Mouse (Mus musculus): ENCODE results near the gene Hs6st3. TPM values are rescaled to one million over a fixed set of nuclear protein-coding genes. Genes with fewer than 3 reads are reported as not detected.

Hs6st3 gene
- total and polyA plus RNA-seq, 2 experiments from 2014 or later = 1.8 to 36.6 TPM

- Histone ChIP-seq H3K27me3 (ENCODE audit: insufficient read depth, low read length) (no peaks in the 10 kb centered on the region), H3K27ac (ENCODE audit: low read depth, low read length) (peak overlapping the region; percentile 59), H3K9ac (replicated peaks; ENCODE audit: low read length, poor library complexity, severe bottlenecking) (peak overlapping the region; percentile 44), H3K4me3 (ENCODE audit: low read depth, low read length) (peak overlapping the region; percentile 23), H3K9me3 (ENCODE audit: low read length) (no peaks in the 10 kb centered on the region), H3K36me3 (ENCODE audit: insufficient read depth, low read length) (no peaks in the 10 kb centered on the region), H3K4me2 (ENCODE audit: low read depth, low read length, poor library complexity, severe bottlenecking) (peak overlapping the region; percentile 54), H3K4me1 (ENCODE audit: insufficient read depth, low read length) (peaks cover 9% of the 10 kb centered on the region; the same call in 1 of the 2 replicates)
- ATAC-seq (ENCODE audit: low FRiP score) = peak; percentile 82; the same call in 1 of the 2 replicates
- WGBS = 29% methylated on average over 23 of the region's 23 CpGs
- TF ChIP-seq CTCF (IDR thresholded peaks at IDR 0.05) = peak; percentile 26; the same call in 1 of the 2 replicates
- peak; percentile 54 for DNase-seq (ENCODE audit: low spot score)
Measured at GRCm38 (mm10) chr14:119857338-119858291, 719.5 kb downstream of the Hs6st3 start.

GRCm38 (mm10) chr14:119873617-119874016, 735.5 kb downstream of the Hs6st3 start:
- H3K4me3 ChIP-seq (ENCODE audit: low read depth, low read length) = no peak overlapping the region
- DNase-seq (ENCODE audit: low spot score) (no peak), ATAC-seq (ENCODE audit: low FRiP score) (no peak)
- H3K9me3 ChIP-seq (ENCODE audit: low read length) = no peaks in the 10 kb centered on the region
- no peaks in the 10 kb centered on the region; the same call in 1 of the 2 replicates for H3K36me3 ChIP-seq (ENCODE audit: insufficient read depth, low read length)
- no peak for TF ChIP-seq CTCF (IDR thresholded peaks at IDR 0.05)
- H3K9ac ChIP-seq (replicated peaks; ENCODE audit: low read length, poor library complexity, severe bottlenecking) = no peak overlapping the region
- no peak overlapping the region for H3K27ac ChIP-seq (ENCODE audit: low read depth, low read length)
- WGBS = 88% methylated on average over 4 of the region's 4 CpGs
- no peak overlapping the region for H3K4me2 ChIP-seq (ENCODE audit: low read depth, low read length, poor library complexity, severe bottlenecking)
- no peaks in the 10 kb centered on the region for H3K4me1 ChIP-seq (ENCODE audit: insufficient read depth, low read length)
- H3K27me3 ChIP-seq (ENCODE audit: insufficient read depth, low read length) = no peaks in the 10 kb centered on the region

- Histone ChIP-seq H3K4me2 (ENCODE audit: low read depth, low read length, poor library complexity, severe bottlenecking) (no peak overlapping the region), H3K4me1 (ENCODE audit: insufficient read depth, low read length) (no peaks in the 10 kb centered on the region), H3K27ac (ENCODE audit: low read depth, low read length) (no peak overlapping the region), H3K36me3 (ENCODE audit: insufficient read depth, low read length) (no peaks in the 10 kb centered on the region), H3K4me3 (ENCODE audit: low read depth, low read length) (no peak overlapping the region), H3K9ac (replicated peaks; ENCODE audit: low read length, poor library complexity, severe bottlenecking) (no peak overlapping the region), H3K9me3 (ENCODE audit: low read length) (no peaks in the 10 kb centered on the region), H3K27me3 (ENCODE audit: insufficient read depth, low read length) (no peaks in the 10 kb centered on the region)
- no peak for TF ChIP-seq CTCF (IDR thresholded peaks at IDR 0.05)
- DNase-seq (ENCODE audit: low spot score) (no peak), ATAC-seq (ENCODE audit: low FRiP score) (no peak)
- 74% methylated on average over 8 of the region's 8 CpGs for WGBS
Measured at GRCm38 (mm10) chr14:119892922-119893321, 754.8 kb downstream of the Hs6st3 start.

- no peaks in the 10 kb centered on the region for H3K4me1 ChIP-seq (ENCODE audit: insufficient read depth, low read length)
- WGBS = 95% methylated on average over 8 of the region's 8 CpGs
- no peak overlapping the region for H3K4me3 ChIP-seq (ENCODE audit: low read depth, low read length)
Measured at GRCm38 (mm10) chr14:119895097-119895496, 757.0 kb downstream of the Hs6st3 start.

GRCm38 (mm10) chr14:119895765-119896465, 757.8 kb downstream of the Hs6st3 start:
- peak; percentile 14 for DNase-seq (ENCODE audit: low spot score)
- no peak overlapping the region for H3K27ac ChIP-seq (ENCODE audit: low read depth, low read length)
- WGBS = 63% methylated on average over 10 of the region's 10 CpGs

More at GRCm38 (mm10) chr14:119895097-119895496, 757.0 kb downstream of the Hs6st3 start:
- ATAC-seq (ENCODE audit: low FRiP score) (no peak), DNase-seq (ENCODE audit: low spot score) (no peak)
- Histone ChIP-seq H3K9me3 (ENCODE audit: low read length) (no peaks in the 10 kb centered on the region), H3K4me2 (ENCODE audit: low read depth, low read length, poor library complexity, severe bottlenecking) (no peak overlapping the region), H3K36me3 (ENCODE audit: insufficient read depth, low read length) (no peaks in the 10 kb centered on the region), H3K27me3 (ENCODE audit: insufficient read depth, low read length) (no peaks in the 10 kb centered on the region), H3K9ac (replicated peaks; ENCODE audit: low read length, poor library complexity, severe bottlenecking) (no peak overlapping the region), H3K27ac (ENCODE audit: low read depth, low read length) (no peak overlapping the region)
- TF ChIP-seq CTCF (IDR thresholded peaks at IDR 0.05) = no peak

More at GRCm38 (mm10) chr14:119895765-119896465, 757.8 kb downstream of the Hs6st3 start:
- Histone ChIP-seq H3K36me3 (ENCODE audit: insufficient read depth, low read length) (no peaks in the 10 kb centered on the region), H3K9me3 (ENCODE audit: low read length) (no peaks in the 10 kb centered on the region), H3K4me3 (ENCODE audit: low read depth, low read length) (no peak overlapping the region), H3K9ac (replicated peaks; ENCODE audit: low read length, poor library complexity, severe bottlenecking) (no peak overlapping the region), H3K4me2 (ENCODE audit: low read depth, low read length, poor library complexity, severe bottlenecking) (no peak overlapping the region), H3K27me3 (ENCODE audit: insufficient read depth, low read length) (no peaks in the 10 kb centered on the region), H3K4me1 (ENCODE audit: insufficient read depth, low read length) (no peaks in the 10 kb centered on the region)
- TF ChIP-seq CTCF (IDR thresholded peaks at IDR 0.05) = no peak
- ATAC-seq (ENCODE audit: low FRiP score) = no peak
